Mouse (Mus musculus) cortical plate, adult 2 months (tissue): Measurements from ENCODE around the gene Thrap3.

ENCODE experiments used
- CTCF ChIP-seq: fragments of 200-500 bp; IDR thresholded peaks from 2 replicates; pipeline ENCODE4 v1.5.1; 2011; ENCODE audit warnings: mild to moderate bottlenecking, control low read depth, low read length; ENCODE audit not compliant: insufficient read depth; ENCODE audit errors: extremely low read depth
- POLR2A ChIP-seq: fragments of 200-500 bp; IDR thresholded peaks from 2 replicates; pipeline ENCODE4 v1.6.1; 2011; ENCODE audit warnings: mild to moderate bottlenecking, low read length, control low read depth; ENCODE audit not compliant: insufficient read depth; ENCODE audit errors: extremely low read depth

GRCm38 (mm10) chr4:126183034-126183433 is 19.5 kb downstream of the Thrap3 start:
- no peak for TF ChIP-seq POLR2A
- no peak for TF ChIP-seq CTCF
